Mouse (Mus musculus) ovary, postnatal 10 days (tissue): ENCODE measurements around the gene Ntf5.
A peak's percentile ranks its signal among the peaks of the same experiment; 100 is the strongest.

Experiments used
- DNase-seq: peaks from one replicate; pipeline ENCODE4 v3.0.0; 2022; ENCODE audit warnings: low spot score

The Ntf5 gene

DNA sequence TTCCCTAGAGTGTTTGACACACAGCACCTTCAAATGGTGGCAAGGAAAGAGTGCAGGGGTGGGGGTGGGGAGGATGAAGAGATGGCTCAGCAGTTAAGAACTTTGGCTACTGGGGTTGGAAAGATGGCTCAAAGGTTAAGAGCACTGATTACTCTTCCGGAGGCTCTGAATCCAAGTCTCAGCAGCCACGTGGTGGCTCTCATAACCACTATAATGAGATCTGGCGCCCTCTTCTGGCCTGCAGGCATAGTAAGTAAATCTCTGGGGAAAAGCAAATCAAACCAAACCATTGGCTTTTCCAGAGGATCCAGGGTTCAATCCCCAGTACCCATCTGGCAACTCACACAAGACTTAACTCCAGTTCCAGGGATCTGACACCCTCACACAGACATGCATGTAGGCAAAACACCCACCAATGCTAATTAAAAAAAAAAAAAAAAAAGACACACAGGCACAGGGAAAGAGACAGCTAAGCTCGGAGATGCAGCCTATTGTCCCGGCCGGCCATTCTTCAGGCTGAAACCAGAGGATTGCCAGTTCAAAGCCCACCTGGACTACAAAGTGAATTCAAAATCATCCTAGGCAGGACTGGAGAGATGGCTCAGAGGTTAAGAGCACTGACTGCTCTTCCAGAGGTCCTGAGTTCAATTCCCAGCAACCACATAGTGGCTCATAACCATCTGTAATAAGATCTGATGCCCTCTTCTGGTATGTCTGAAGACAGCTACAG, 9.8 kb upstream of the Ntf5 start:
- DNase-seq: no peak

DNA sequence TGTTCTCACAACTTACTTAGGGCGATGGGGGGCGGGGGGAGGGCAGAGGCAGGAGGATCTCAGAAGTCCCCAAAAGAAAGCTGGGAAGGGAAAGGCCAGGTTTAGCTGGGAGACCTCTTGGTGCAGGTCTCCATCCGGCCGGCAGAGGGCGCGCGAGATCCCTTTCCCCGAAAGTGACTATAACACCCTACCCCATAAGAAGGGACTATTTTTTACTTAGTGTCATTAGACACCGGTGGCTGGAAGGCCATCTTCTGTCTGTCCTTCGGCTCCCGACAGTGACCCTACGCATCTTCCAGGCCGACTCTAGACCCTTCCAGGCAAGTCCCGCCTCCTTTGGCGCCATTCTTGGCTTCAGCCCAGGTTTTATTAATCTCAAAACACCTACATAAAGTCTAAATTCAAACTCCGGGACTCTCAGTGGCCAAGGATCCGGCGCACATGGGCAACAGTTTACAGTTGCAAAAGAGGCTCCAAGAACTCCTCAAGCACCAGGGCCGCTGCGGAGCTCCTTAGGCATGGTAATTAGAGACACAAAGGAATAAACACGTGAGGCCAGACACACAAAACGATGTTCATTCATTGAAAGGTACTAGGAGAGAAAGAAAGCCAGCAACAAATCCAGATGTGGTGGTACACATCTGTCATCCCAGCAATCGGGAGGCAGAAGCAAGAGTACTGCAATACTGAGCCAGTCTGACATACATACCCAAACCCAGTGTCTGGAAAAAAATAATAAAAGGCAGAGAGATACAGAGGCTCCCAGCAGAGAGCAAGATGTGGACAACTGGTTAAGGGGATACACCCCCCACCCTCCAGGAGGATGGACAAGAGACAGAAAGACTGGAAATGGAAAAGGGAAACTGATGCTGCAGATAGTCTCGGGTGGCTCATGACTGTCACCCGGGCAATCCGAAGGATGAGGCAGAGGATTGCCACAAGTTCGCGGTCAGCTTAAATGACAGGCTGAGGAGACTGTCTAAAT, 8.1 kb upstream of the Ntf5 start, which contains the start of gene Kcna7:
Kcna7 (plus strand) TSS at position 563 of the 985 bp plus-strand sequence.
- peak; percentile 69 for DNase-seq

- no peak for DNase-seq
These were observed 7.0 kb upstream of the Ntf5 start for GRCm38 (mm10) chr7:45406157-45407156.

DNA sequence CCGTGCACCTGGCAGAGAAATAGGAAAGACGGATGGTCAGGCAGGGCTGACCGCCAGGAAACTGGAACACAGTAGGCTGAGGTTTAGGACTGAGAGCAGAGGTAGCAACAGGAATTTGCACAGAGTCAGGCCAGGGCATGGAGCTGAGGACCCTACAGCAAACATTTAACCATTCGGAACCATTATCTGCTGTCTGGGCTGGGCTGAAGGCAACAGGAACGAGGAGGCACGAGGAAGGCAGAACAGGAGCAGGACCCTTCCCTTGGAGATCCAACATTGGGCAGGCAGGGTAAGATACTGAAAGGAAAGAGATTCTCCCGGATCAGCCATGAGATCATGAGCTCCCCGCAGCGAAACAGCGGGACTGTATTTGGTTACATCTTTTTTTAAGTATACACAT, 5.7 kb upstream of the Ntf5 start:
- DNase-seq: no peak

- DNase-seq: no peak
These were observed 5.1 kb upstream of the Ntf5 start for GRCm38 (mm10) chr7:45408351-45408750.

DNA sequence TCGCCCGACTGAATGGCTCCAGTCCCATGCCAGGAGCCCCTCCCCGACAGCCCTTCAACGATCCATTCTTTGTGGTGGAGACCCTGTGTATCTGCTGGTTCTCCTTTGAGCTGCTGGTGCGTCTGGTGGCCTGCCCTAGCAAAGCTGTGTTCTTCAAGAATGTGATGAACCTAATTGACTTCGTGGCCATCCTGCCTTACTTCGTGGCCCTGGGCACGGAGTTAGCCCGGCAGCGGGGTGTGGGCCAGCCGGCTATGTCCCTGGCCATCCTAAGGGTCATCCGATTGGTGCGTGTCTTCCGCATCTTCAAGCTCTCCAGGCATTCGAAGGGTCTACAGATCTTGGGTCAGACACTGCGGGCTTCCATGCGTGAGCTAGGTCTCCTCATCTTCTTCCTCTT, 4.5 kb upstream of the Ntf5 start:
- no peak for DNase-seq

DNA sequence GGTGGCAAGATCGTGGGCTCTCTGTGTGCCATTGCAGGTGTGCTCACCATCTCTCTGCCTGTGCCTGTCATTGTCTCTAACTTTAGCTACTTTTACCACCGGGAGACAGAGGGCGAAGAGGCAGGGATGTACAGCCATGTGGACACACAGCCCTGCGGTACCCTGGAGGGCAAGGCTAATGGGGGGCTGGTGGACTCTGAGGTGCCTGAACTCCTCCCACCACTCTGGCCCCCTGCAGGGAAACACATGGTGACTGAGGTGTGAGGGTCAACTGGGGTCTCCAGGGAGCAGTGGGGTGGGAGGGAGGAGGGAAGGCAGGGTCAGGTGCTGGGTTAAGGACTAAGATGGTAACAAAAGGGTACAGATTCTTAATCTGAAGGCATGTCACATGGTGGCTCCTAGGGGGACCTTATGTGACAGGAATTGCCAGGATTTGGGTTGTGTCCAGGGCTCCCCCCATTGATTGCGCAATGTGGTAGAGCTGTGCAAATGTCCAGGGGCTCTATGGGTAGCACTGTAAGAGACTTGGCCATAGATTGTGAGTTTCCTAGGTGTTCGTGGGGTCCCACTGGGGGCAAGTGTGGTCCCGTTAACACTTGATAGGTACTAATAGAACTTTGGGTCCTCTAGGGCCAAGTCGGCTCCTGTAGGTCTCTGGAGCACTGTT, 3.9 kb upstream of the Ntf5 start:
- DNase-seq: no peak

GRCm38 (mm10) chr7:45412421-45412820, 1.1 kb upstream of the Ntf5 start:
- DNase-seq: no peak

DNA sequence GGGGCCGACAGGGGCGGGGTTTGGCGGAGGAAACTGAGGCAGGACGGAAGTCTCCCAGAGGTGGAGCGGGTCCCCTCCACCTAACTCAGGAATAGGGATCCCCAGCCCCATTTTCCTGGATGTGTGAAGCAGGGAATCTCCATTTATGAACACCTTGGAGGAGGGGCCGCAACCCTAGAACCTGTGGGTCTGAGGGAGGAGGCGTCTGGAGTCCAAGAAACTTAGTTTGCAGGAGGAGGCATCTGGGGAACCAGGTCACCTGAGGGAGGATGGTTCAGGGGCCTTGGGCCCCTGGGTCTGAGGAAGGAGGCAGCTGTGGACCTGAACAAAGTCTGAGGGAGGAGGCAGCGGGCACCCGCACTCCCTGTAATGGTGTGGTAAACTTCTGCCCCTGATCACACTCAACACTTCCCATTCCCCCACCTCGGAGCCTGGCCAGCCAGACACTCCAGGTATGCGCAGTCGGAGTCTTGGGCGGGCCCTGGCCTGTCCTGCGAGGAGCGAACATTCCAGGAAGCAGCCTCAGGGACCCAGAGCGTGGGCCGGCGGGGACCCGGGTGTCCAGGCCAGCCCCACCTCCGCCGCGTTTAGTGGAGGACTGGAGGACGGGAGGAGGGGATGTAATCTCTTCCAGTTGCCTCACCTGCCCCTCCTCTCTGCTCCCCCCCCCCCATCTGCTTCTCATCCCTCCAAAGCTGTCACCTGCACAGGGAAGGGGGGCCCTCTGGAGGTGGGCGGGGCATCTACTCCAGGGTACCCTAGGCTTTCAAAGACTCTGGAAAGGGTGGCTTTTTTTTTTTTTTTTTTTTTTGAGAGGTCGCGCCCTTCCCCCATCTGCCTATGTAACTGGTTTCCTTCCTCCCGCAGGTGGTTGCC, 607 bp downstream of the Ntf5 start:
- no peak for DNase-seq

DNA sequence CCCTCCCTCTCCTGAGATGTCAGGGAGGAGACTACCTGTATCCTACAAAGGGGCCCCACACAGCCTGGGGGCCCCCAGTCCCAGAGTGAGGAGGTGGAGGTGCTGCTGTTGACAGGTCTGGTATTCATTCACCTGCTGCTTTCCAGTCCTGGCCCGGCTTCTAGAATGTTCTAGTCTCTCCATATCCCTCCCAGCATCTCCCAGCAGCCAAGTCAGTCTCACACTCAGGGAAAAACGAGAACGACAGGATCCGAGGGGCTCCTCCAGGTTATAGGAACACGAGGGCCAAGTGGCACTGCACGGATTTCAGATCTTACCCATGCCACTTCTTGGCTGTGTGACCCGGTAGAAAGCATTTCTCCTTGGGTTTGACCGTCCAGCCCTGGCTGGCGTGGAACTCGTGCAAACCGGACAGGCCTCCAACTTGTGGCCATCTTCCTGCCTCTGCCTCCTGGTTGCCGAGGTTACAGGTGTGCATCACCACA, 1.3 kb downstream of the Ntf5 start:
- no peak for DNase-seq

- DNase-seq: no peak
These were observed 2.1 kb downstream of the Ntf5 start for GRCm38 (mm10) chr7:45415636-45416035.

GRCm38 (mm10) chr7:45417962-45418492, 4.5 kb downstream of the Ntf5 start:
- no peak for DNase-seq

DNA sequence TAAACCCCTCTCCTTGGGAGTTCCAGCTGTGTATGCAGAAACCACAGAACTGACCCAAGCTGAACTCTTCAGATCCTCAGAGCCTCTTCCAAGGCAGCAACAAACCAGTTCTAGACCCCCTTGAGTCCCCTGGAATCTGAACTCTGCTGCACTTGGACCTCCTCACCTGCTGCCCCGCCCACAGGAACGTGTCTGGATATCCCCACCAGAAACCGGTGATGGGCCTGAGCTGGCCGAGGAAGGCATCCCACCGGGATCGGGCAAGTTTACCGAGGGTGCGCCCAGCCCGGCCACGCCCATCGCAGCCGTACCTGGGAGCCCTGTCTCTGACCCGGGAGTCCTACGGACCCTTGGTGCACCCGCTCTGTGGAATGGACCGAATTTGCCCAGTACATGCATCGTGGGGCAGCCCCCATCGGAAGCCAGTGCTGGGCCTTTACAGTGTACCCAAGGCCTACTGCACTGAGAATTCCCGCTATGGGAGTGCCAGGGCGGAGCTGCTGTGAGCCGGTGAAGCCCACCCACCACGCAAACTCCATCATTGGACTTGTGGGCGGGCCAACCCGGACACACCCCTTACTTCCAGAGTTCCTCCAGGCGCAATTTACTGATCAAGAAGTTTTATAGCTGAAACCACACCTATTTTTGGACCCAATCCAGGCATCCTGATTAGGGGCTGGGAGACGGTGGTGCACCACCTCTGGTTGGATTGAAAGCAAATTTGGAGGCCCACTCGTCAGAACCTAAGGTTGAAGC, 6.5 kb downstream of the Ntf5 start:
- DNase-seq: no peak

DNA sequence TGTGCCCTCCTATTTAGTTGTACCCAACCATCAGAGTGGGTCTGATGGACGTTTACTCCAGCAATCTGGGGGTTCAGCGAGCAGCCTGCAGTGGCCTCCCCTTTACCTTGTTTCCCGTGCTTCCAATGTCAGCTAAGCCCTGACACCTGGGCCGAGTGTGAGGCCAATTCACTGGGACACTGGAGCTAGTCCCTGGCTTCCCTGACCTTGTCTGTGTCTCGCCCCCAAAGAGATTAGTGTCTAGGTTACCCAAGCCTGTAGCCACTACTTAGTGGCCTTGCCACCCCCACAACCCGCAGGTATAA, 7.1 kb downstream of the Ntf5 start, which contains the start of gene Lhb:
Lhb (plus strand) TSS at position 206 of the 305 bp plus-strand sequence.
- no peak for DNase-seq

DNA sequence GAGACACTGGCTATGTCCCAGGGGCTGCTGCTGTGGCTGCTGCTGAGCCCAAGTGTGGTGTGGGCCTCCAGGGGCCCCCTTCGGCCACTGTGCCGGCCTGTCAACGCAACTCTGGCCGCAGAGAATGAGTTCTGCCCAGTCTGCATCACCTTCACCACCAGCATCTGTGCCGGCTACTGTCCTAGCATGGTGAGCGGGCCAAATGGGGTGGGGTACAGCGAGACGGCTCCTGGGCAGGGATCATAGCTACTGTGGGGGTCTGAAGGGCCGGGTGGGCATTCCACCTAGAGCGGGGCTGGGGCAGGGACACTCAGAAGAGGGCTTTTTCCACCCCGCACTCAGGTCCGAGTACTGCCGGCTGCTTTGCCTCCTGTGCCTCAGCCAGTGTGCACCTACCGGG, 7.7 kb downstream of the Ntf5 start:
- DNase-seq: no peak

- no peak for DNase-seq
These were observed 13.1 kb downstream of the Ntf5 start for GRCm38 (mm10) chr7:45426556-45426955.

- no peak for DNase-seq
These were observed 20.3 kb downstream of the Ntf5 start for GRCm38 (mm10) chr7:45433835-45434202.

GRCm38 (mm10) chr7:45434203-45435015, 20.9 kb downstream of the Ntf5 start, which contains the start of gene Gys1:
Gene Gys1 (plus strand): TSS chr7:45434844.
- DNase-seq: peak; percentile 98
